Mouse (Mus musculus) liver, embryonic 16.5 days (tissue): ENCODE data around the gene Rph3al. TPM values are rescaled to one million over a fixed set of nuclear protein-coding genes. Genes with fewer than 3 reads are reported as not detected.

ENCODE experiments used
- ATAC-seq: fragments of 200-750 bp; cut with Nextera tagmentation; 2 replicates; pipeline ENCODE4 v1.8.0; 2017; ENCODE audit warnings: low read depth, mild to moderate bottlenecking, moderate number of reproducible peaks, moderate library complexity
- H3K27ac ChIP-seq: fragments of 300-500 bp; sonication (generic); 2 replicates; pipeline ENCODE4 v1.5.1; 2014; ENCODE audit warnings: mild to moderate bottlenecking, low read length
- H3K27me3 ChIP-seq: fragments of 300-500 bp; sonication (generic); 2 replicates; pipeline ENCODE4 v1.6.1; 2014; ENCODE audit warnings: low read depth, low read length, mixed read lengths; ENCODE audit not compliant: control insufficient read depth, insufficient read depth
- H3K36me3 ChIP-seq: fragments of 300-500 bp; sonication (generic); 2 replicates; pipeline ENCODE4 v1.6.1; 2014; ENCODE audit warnings: mild to moderate bottlenecking; ENCODE audit not compliant: control insufficient read depth, insufficient read depth
- H3K4me1 ChIP-seq: fragments of 300-500 bp; sonication (generic); 2 replicates; pipeline ENCODE4 v1.6.1; 2014; ENCODE audit warnings: low read depth, low read length, mixed read lengths; ENCODE audit not compliant: control insufficient read depth
- H3K4me2 ChIP-seq: fragments of 300-500 bp; sonication (generic); 2 replicates; pipeline ENCODE4 v1.6.1; 2014; ENCODE audit warnings: low read depth, low read length, mixed read lengths
- H3K4me3 ChIP-seq: fragments of 300-500 bp; sonication (generic); 2 replicates; pipeline ENCODE4 v1.5.1; 2014; ENCODE audit warnings: low read depth, mild to moderate bottlenecking, low read length
- H3K9ac ChIP-seq: fragments of 300-500 bp; sonication (generic); 2 replicates; pipeline ENCODE4 v1.6.1; 2014; ENCODE audit warnings: low read depth, low read length
- H3K9me3 ChIP-seq: fragments of 300-500 bp; sonication (generic); replicated peaks from 2 replicates; pipeline ENCODE4 v1.6.1; 2016; ENCODE audit warnings: low read length; ENCODE audit not compliant: control insufficient read depth
- WGBS: fragments of 180-500 bp; shearing (Covaris S2); extraction: QIAGEN DNeasy Blood & Tissue Kit; methylation state at CpG from one replicate; pipeline ENCODE4 v1.1.7; 2014; ENCODE audit not compliant: insufficient replicate concordance; 5-methylcytosine and 5-hydroxymethylcytosine counted together
- polyA plus RNA-seq: library from polyadenylated mRNA; unstranded; fragments of >200 nt; fragmentation: Nextera tagmentation; extraction: Ambion mirVana; gene quantifications from 2 replicates; pipeline ENCODE4 v1.2.1, GENCODE M21; 2015

The Rph3al gene
- polyA plus RNA-seq, 1 experiment from 2014 or later, result 0.94 TPM

- H3K27me3 ChIP-seq, result no peaks in the 10 kb centered on the region
- no peak overlapping the region for H3K4me3 ChIP-seq
- H3K9me3 ChIP-seq, result no peaks in the 10 kb centered on the region
- no peak overlapping the region for H3K9ac ChIP-seq
- H3K36me3 ChIP-seq, result no peaks in the 10 kb centered on the region
- H3K27ac ChIP-seq, result no peak overlapping the region
- no peak overlapping the region for H3K4me2 ChIP-seq
- H3K4me1 ChIP-seq, result no peaks in the 10 kb centered on the region
- 73% methylated on average over 17 of the region's 17 CpGs for WGBS
- no peak for ATAC-seq
These were observed 19.0 kb upstream of the Rph3al start for GRCm38 (mm10) chr11:75957124-75957832.

DNA sequence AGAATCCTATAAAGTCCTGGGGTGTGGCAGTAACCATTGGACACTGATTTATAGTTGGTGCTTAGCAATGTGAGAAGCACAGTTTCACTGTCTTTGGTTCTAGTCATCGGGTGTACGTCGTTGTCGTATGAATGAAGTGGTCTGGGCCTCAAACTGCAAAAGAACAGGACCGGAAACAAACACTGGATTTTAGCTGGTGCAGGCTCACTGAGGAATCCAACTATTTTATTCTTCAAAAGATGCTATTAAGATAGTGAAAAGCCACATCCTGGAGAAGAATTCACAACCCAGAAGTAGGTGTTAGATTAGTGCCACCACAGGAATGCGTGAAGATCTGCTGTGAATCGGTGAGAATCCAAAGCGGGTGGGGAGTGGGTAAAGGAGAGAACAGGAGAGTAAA is 18.4 kb upstream of the Rph3al start:
- H3K27me3 ChIP-seq, result no peaks in the 10 kb centered on the region
- no peaks in the 10 kb centered on the region for H3K36me3 ChIP-seq
- H3K27ac ChIP-seq, result no peak overlapping the region
- no peak overlapping the region for H3K4me3 ChIP-seq
- no peak for ATAC-seq
- no peak overlapping the region for H3K4me2 ChIP-seq
- H3K9me3 ChIP-seq, result no peaks in the 10 kb centered on the region
- H3K9ac ChIP-seq, result no peak overlapping the region
- no peaks in the 10 kb centered on the region for H3K4me1 ChIP-seq
- 33% methylated on average over 8 of the region's 8 CpGs for WGBS

DNA sequence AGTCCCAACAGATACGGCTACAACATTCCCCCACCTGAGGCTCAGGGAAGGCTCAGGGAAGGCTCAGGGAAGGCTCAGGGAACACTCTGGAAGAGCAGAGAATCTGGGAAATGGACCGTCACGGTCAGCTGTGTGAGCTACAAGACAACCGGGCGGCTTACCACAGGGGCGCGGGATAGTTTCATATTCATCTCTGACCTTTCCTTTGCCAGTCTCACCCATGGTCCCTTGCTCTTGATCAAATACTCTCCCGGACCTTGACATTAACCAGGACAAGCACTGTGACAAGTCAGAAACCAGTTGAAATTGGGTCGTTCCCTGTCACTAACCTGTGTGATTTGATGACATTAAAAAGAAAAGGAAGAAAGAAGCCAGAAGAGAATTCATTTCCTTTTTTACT is 16.7 kb upstream of the Rph3al start:
- Histone ChIP-seq H3K9me3 (no peaks in the 10 kb centered on the region), H3K4me1 (no peaks in the 10 kb centered on the region), H3K27ac (no peak overlapping the region), H3K4me2 (no peak overlapping the region), H3K9ac (no peak overlapping the region), H3K36me3 (no peaks in the 10 kb centered on the region), H3K27me3 (no peaks in the 10 kb centered on the region), H3K4me3 (no peak overlapping the region)
- 74% methylated on average over 9 of the region's 9 CpGs for WGBS
- ATAC-seq, result no peak

GRCm38 (mm10) chr11:75951895-75952294 is 13.7 kb upstream of the Rph3al start:
- H3K27me3 ChIP-seq, result no peaks in the 10 kb centered on the region
- H3K9ac ChIP-seq, result no peak overlapping the region
- WGBS, result 48% methylated on average over 5 of the region's 5 CpGs
- ATAC-seq, result no peak
- H3K9me3 ChIP-seq, result no peaks in the 10 kb centered on the region
- H3K27ac ChIP-seq, result no peak overlapping the region
- H3K4me2 ChIP-seq, result no peak overlapping the region
- H3K4me3 ChIP-seq, result no peak overlapping the region
- no peaks in the 10 kb centered on the region for H3K4me1 ChIP-seq
- no peaks in the 10 kb centered on the region for H3K36me3 ChIP-seq

GRCm38 (mm10) chr11:75950459-75950858 is 12.2 kb upstream of the Rph3al start:
- Histone ChIP-seq H3K27me3 (no peaks in the 10 kb centered on the region), H3K27ac (no peak overlapping the region), H3K36me3 (no peaks in the 10 kb centered on the region), H3K9ac (no peak overlapping the region), H3K9me3 (no peaks in the 10 kb centered on the region), H3K4me1 (no peaks in the 10 kb centered on the region), H3K4me2 (no peak overlapping the region), H3K4me3 (no peak overlapping the region)
- 51% methylated on average over 3 of the region's 3 CpGs for WGBS
- ATAC-seq, result no peak

DNA sequence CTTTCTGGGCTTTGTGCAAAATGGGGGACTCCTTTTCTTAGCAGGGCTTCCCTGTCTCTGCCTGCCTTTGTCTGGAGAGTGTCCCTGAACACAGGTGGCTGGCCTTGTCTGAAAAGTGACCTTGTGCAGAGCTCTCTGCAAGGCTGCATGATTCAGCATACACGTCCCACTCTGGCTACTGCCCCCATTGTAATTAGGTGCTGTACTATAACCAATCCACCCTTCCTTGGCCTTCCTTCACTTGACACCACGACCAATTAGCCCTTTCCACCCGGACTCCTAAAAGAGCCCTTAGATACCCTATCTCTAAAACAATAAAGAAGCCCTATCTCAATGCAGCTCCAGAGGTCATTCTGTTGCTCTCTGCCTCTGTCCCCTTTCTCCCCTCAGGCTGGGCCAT is 10.6 kb upstream of the Rph3al start:
- Histone ChIP-seq H3K4me2 (no peak overlapping the region), H3K9me3 (no peaks in the 10 kb centered on the region), H3K4me3 (no peak overlapping the region), H3K36me3 (no peaks in the 10 kb centered on the region), H3K4me1 (no peaks in the 10 kb centered on the region), H3K27me3 (no peaks in the 10 kb centered on the region), H3K27ac (no peak overlapping the region), H3K9ac (no peak overlapping the region)
- WGBS, result 29% methylated on average over 3 of the region's 3 CpGs
- no peak for ATAC-seq

- no peaks in the 10 kb centered on the region for H3K4me1 ChIP-seq
- WGBS, result 53% methylated on average over 5 of the region's 5 CpGs
- no peaks in the 10 kb centered on the region for H3K9me3 ChIP-seq
- no peak for ATAC-seq
- no peak overlapping the region for H3K27ac ChIP-seq
- no peak overlapping the region for H3K4me2 ChIP-seq
- no peak overlapping the region for H3K4me3 ChIP-seq
- no peaks in the 10 kb centered on the region for H3K36me3 ChIP-seq
- H3K27me3 ChIP-seq, result no peaks in the 10 kb centered on the region
- H3K9ac ChIP-seq, result no peak overlapping the region
These were observed 9.0 kb upstream of the Rph3al start for GRCm38 (mm10) chr11:75947223-75947622.

GRCm38 (mm10) chr11:75945805-75946450 is 7.7 kb upstream of the Rph3al start:
- Histone ChIP-seq H3K27ac (no peak overlapping the region), H3K4me1 (no peaks in the 10 kb centered on the region), H3K9me3 (no peaks in the 10 kb centered on the region), H3K4me2 (no peak overlapping the region), H3K4me3 (no peak overlapping the region), H3K36me3 (no peaks in the 10 kb centered on the region), H3K27me3 (no peaks in the 10 kb centered on the region), H3K9ac (no peak overlapping the region)
- ATAC-seq, result no peak
- WGBS, result 28% methylated on average over 9 of the region's 9 CpGs

DNA sequence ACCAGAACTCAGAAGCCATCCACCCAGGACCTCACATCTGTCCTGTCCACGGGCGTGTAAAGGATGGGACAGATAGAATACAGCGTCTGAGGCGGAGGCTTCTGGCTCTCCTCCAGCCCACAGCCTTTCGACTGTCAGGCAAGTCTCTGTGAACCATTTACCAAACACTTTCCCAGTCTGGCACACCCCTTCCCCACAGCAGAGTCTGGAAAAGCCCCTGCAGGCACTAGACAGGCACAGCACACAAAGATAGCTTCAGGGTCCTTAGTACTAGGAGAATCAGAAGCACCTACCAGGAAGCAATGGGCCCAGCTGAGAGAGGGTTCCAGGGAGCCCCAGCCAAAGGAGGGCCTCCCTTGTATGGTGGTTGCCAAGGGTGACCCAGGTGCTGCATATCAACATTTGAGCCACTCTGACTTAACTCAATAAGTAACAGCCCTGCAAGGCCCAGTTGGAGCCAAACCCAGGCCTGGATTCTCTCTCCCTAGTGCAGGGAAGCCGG is 808 bp downstream of the Rph3al start:
- Histone ChIP-seq H3K4me1 (peaks cover 2% of the 10 kb centered on the region), H3K27ac (no peak overlapping the region), H3K36me3 (no peaks in the 10 kb centered on the region), H3K4me3 (no peak overlapping the region), H3K4me2 (no peak overlapping the region), H3K9ac (no peak overlapping the region), H3K27me3 (no peaks in the 10 kb centered on the region), H3K9me3 (no peaks in the 10 kb centered on the region)
- no peak for ATAC-seq
- WGBS, result 34% methylated on average over 6 of the region's 6 CpGs
